Mouse (Mus musculus) hindbrain, embryonic 15.5 days (tissue): ENCODE results near the gene Atl3. TPM values are rescaled to one million over a fixed set of nuclear protein-coding genes. Genes with fewer than 3 reads are reported as not detected.

Experiments
- ATAC-seq: fragments of 200-750 bp; cut with Nextera tagmentation; 2 replicates; pipeline ENCODE4 v1.8.0; 2017; ENCODE audit warnings: low read depth, moderate number of reproducible peaks, moderate TSS enrichment; ENCODE audit not compliant: low FRiP score
- H3K27ac ChIP-seq: fragments of 300-500 bp; sonication (generic); replicated peaks from 2 replicates; pipeline ENCODE4 v1.5.1; 2015; ENCODE audit warnings: mild to moderate bottlenecking, inconsistent platforms
- H3K27me3 ChIP-seq: fragments of 300-500 bp; sonication (generic); 2 replicates; pipeline ENCODE4 v1.6.1; 2015; ENCODE audit warnings: control low read depth, inconsistent platforms
- H3K36me3 ChIP-seq: fragments of 300-500 bp; sonication (generic); 2 replicates; pipeline ENCODE4 v1.6.1; 2015; ENCODE audit warnings: control low read depth, inconsistent platforms
- H3K4me1 ChIP-seq: fragments of 300-500 bp; sonication (generic); replicated peaks from 2 replicates; pipeline ENCODE4 v1.6.1; 2015; ENCODE audit warnings: control low read depth, inconsistent platforms
- H3K4me2 ChIP-seq: fragments of 300-500 bp; sonication (generic); 2 replicates; pipeline ENCODE4 v1.6.1; 2015; ENCODE audit warnings: moderate library complexity, mild to moderate bottlenecking, inconsistent platforms
- H3K4me3 ChIP-seq: fragments of 300-500 bp; sonication (generic); 2 replicates; pipeline ENCODE4 v1.5.1; 2015; ENCODE audit warnings: mild to moderate bottlenecking, inconsistent platforms
- H3K9ac ChIP-seq: fragments of 300-500 bp; sonication (generic); 2 replicates; pipeline ENCODE4 v1.6.1; 2015; ENCODE audit warnings: inconsistent platforms
- H3K9me3 ChIP-seq: fragments of 300-500 bp; sonication (generic); 2 replicates; pipeline ENCODE4 v1.6.1; 2016; ENCODE audit warnings: control low read depth, inconsistent platforms
- WGBS: fragments of 180-500 bp; shearing (Covaris S2); methylation state at CpG from one replicate; pipeline ENCODE4 v1.1.7; 2015; 5-methylcytosine and 5-hydroxymethylcytosine counted together
- polyA plus RNA-seq: library from polyadenylated mRNA; unstranded; fragments of >200 nt; fragmentation: Nextera tagmentation; extraction: Ambion mirVana; gene quantifications from 2 replicates; pipeline ENCODE4 v1.2.1, GENCODE M21; 2015

Gene Atl3
- polyA plus RNA-seq, 1 experiment from 2014 or later: 6.6 TPM

- Histone ChIP-seq H3K27ac (no peak overlapping the region), H3K4me3 (no peak overlapping the region), H3K9ac (no peak overlapping the region), H3K36me3 (no peaks in the 10 kb centered on the region), H3K9me3 (no peaks in the 10 kb centered on the region), H3K4me1 (no peaks in the 10 kb centered on the region), H3K27me3 (no peaks in the 10 kb centered on the region), H3K4me2 (no peak overlapping the region)
- 84% methylated on average over 2 of the region's 2 CpGs for whole genome bisulfite sequencing
- no peak for ATAC-seq
Measured at GRCm38 (mm10) chr19:7502432-7502831, 8.6 kb downstream of the Atl3 start.

DNA sequence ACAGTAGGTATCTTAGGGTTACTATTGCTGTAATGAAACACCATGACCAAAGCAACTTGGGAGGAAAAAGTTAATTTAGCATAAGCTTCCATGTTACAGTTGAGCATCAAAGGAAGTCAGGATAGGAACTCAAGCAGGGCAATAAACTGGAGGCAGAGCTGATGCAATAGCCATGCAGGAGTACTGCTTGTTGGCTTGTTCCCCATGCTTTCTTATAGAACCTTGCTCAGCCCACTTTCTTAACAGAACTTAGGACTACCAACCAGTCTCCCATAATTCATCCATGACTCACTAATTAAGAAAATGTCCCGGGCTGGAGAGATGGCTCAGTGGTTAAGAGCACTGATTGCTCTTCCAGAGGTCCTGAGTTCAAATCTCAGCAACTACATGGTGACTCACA lies 12.5 kb downstream of the Atl3 start:
- peaks cover 6% of the 10 kb centered on the region for H3K36me3 ChIP-seq
- H3K27me3 ChIP-seq: no peaks in the 10 kb centered on the region
- H3K27ac ChIP-seq: no peak overlapping the region
- H3K4me1 ChIP-seq: no peaks in the 10 kb centered on the region
- H3K9ac ChIP-seq: no peak overlapping the region
- WGBS: 88% methylated on average over 1 of the region's 1 CpGs
- H3K9me3 ChIP-seq: no peaks in the 10 kb centered on the region
- ATAC-seq: no peak
- H3K4me3 ChIP-seq: no peak overlapping the region
- H3K4me2 ChIP-seq: no peak overlapping the region

DNA sequence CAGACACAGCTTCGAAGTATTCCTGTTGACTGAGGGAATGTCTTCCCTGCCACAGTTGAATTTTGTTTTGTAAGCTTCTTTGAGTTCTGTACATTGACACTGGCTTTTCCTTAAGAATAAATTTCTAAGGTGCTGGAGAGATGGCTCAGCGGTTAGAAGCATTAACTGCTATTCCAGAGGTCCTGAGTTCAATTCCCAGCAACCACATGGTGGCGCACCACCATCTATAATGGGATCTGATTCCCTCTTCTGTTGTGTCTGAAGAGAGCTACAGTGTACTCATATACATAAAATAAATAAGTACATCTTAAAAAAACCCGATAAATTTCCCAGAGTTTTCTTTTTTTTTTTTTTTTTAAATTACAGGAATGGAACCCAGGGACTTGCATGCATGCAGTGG lies 14.2 kb downstream of the Atl3 start:
- no peak overlapping the region for H3K27ac ChIP-seq
- peaks cover 6% of the 10 kb centered on the region for H3K36me3 ChIP-seq
- H3K9ac ChIP-seq: no peak overlapping the region
- no peaks in the 10 kb centered on the region for H3K9me3 ChIP-seq
- H3K4me2 ChIP-seq: no peak overlapping the region
- 77% methylated on average over 4 of the region's 4 CpGs for WGBS
- no peak for ATAC-seq
- H3K27me3 ChIP-seq: no peaks in the 10 kb centered on the region
- H3K4me1 ChIP-seq: no peaks in the 10 kb centered on the region
- H3K4me3 ChIP-seq: no peak overlapping the region

- Histone ChIP-seq H3K27ac (no peak overlapping the region), H3K4me2 (no peak overlapping the region), H3K4me1 (no peaks in the 10 kb centered on the region), H3K36me3 (peaks cover 14% of the 10 kb centered on the region; the same call in 1 of the 2 replicates), H3K4me3 (no peak overlapping the region), H3K9me3 (no peaks in the 10 kb centered on the region), H3K27me3 (no peaks in the 10 kb centered on the region), H3K9ac (no peak overlapping the region)
- no peak for ATAC-seq
- 98% methylated on average over 1 of the region's 1 CpGs for WGBS
Measured at GRCm38 (mm10) chr19:7516437-7516836, 22.6 kb downstream of the Atl3 start.

GRCm38 (mm10) chr19:7521619-7522018 lies 27.8 kb downstream of the Atl3 start:
- Histone ChIP-seq H3K9me3 (no peaks in the 10 kb centered on the region), H3K9ac (no peak overlapping the region), H3K36me3 (peaks cover 40% of the 10 kb centered on the region), H3K4me3 (no peak overlapping the region), H3K27me3 (no peaks in the 10 kb centered on the region), H3K4me2 (no peak overlapping the region), H3K4me1 (no peaks in the 10 kb centered on the region), H3K27ac (no peak overlapping the region)
- WGBS: 95% methylated on average over 3 of the region's 3 CpGs
- no peak for ATAC-seq

GRCm38 (mm10) chr19:7522856-7523255 lies 29.0 kb downstream of the Atl3 start:
- Histone ChIP-seq H3K9me3 (no peaks in the 10 kb centered on the region), H3K4me2 (no peak overlapping the region), H3K4me3 (no peak overlapping the region), H3K4me1 (no peaks in the 10 kb centered on the region), H3K27me3 (no peaks in the 10 kb centered on the region), H3K36me3 (peaks cover 38% of the 10 kb centered on the region), H3K27ac (no peak overlapping the region), H3K9ac (no peak overlapping the region)
- no peak for ATAC-seq
- 96% methylated on average over 2 of the region's 2 CpGs for WGBS

- H3K9me3 ChIP-seq: no peaks in the 10 kb centered on the region
- WGBS: 95% methylated on average over 1 of the region's 1 CpGs
- H3K27ac ChIP-seq: no peak overlapping the region
- no peak overlapping the region for H3K9ac ChIP-seq
- ATAC-seq: no peak
- H3K4me3 ChIP-seq: no peak overlapping the region
- H3K27me3 ChIP-seq: no peaks in the 10 kb centered on the region
- peaks cover 36% of the 10 kb centered on the region for H3K36me3 ChIP-seq
- H3K4me2 ChIP-seq: no peak overlapping the region
- H3K4me1 ChIP-seq: no peaks in the 10 kb centered on the region
Measured at GRCm38 (mm10) chr19:7523292-7523691, 29.5 kb downstream of the Atl3 start.

DNA sequence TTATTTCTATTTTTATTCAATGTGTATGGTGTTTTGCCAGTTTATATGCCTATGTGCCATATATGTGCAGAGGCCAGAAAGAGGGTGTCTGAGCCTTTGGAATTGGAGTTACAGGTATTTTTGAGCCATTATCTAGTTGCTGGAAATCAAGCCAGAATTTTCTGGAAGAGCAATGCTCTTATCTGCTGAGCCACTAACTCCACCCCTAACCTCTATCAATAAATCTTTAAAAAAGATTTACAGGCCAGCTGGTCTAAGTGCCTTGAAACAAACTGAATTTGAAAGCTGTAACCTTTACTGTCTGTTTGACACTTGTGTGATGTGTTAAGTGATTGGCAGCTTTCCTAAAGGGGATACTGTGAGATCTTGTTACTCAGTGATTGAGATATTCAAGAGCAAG lies 29.9 kb downstream of the Atl3 start:
- Histone ChIP-seq H3K9ac (no peak overlapping the region), H3K4me2 (no peak overlapping the region), H3K36me3 (peaks cover 32% of the 10 kb centered on the region), H3K4me3 (no peak overlapping the region), H3K4me1 (no peaks in the 10 kb centered on the region), H3K27ac (no peak overlapping the region), H3K27me3 (no peaks in the 10 kb centered on the region), H3K9me3 (no peaks in the 10 kb centered on the region)
- no peak for ATAC-seq

GRCm38 (mm10) chr19:7524879-7525278 lies 31.0 kb downstream of the Atl3 start:
- no peak for ATAC-seq
- WGBS: 83% methylated on average over 3 of the region's 3 CpGs

GRCm38 (mm10) chr19:7528639-7529428 lies 35.0 kb downstream of the Atl3 start:
- H3K27ac ChIP-seq: no peak overlapping the region
- no peak overlapping the region for H3K9ac ChIP-seq
- peaks cover 34% of the 10 kb centered on the region for H3K36me3 ChIP-seq
- no peaks in the 10 kb centered on the region for H3K4me1 ChIP-seq
- no peaks in the 10 kb centered on the region for H3K9me3 ChIP-seq
- H3K4me2 ChIP-seq: no peak overlapping the region
- WGBS: 54% methylated on average over 7 of the region's 7 CpGs
- no peaks in the 10 kb centered on the region for H3K27me3 ChIP-seq
- peak; percentile 82 for ATAC-seq
- no peak overlapping the region for H3K4me3 ChIP-seq

More at GRCm38 (mm10) chr19:7524879-7525278, 31.0 kb downstream of the Atl3 start:
- Histone ChIP-seq H3K27ac (no peak overlapping the region), H3K9me3 (no peaks in the 10 kb centered on the region), H3K4me3 (no peak overlapping the region), H3K9ac (no peak overlapping the region), H3K36me3 (peaks cover 35% of the 10 kb centered on the region), H3K27me3 (no peaks in the 10 kb centered on the region), H3K4me1 (no peaks in the 10 kb centered on the region), H3K4me2 (no peak overlapping the region)

- no peak for ATAC-seq
- WGBS: 90% methylated on average over 5 of the region's 5 CpGs
- Histone ChIP-seq H3K4me2 (no peak overlapping the region), H3K9me3 (no peaks in the 10 kb centered on the region), H3K36me3 (peaks cover 27% of the 10 kb centered on the region), H3K27me3 (no peaks in the 10 kb centered on the region), H3K9ac (no peak overlapping the region), H3K4me3 (no peak overlapping the region), H3K4me1 (no peaks in the 10 kb centered on the region), H3K27ac (no peak overlapping the region)
Measured at GRCm38 (mm10) chr19:7531906-7532305, 38.1 kb downstream of the Atl3 start.

GRCm38 (mm10) chr19:7533891-7534290 lies 40.1 kb downstream of the Atl3 start:
- Histone ChIP-seq H3K9me3 (no peaks in the 10 kb centered on the region), H3K4me1 (no peaks in the 10 kb centered on the region), H3K9ac (no peak overlapping the region), H3K27me3 (no peaks in the 10 kb centered on the region), H3K36me3 (peaks cover 27% of the 10 kb centered on the region), H3K4me3 (no peak overlapping the region), H3K4me2 (no peak overlapping the region), H3K27ac (no peak overlapping the region)
- ATAC-seq: no peak
- 50% methylated on average over 5 of the region's 5 CpGs for whole genome bisulfite sequencing

DNA sequence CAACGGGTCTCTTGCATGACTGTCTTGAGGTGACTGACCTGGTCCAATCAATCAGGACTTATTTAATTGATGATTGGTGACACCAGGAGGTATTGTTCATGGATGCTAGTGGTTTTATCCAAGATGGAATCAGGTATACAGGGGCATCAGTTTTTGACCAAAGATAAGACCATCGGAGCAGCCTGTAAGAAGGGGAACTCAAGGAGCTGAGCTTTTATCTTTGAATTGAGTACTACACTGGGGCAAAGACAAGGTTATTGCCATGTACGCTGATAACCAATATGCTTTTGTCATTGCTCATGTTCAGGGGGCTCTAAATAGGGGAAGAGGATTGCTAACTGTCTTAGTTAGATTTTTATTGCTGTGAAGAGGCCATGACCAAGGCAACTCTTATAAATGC lies 55.1 kb downstream of the Atl3 start:
- WGBS: 91% methylated on average over 3 of the region's 3 CpGs

More for the DNA sequence above, 55.1 kb downstream of the Atl3 start:
- Histone ChIP-seq H3K27me3 (no peaks in the 10 kb centered on the region), H3K36me3 (no peaks in the 10 kb centered on the region), H3K9ac (no peak overlapping the region), H3K9me3 (no peaks in the 10 kb centered on the region), H3K4me2 (no peak overlapping the region), H3K27ac (no peak overlapping the region), H3K4me3 (no peak overlapping the region), H3K4me1 (no peaks in the 10 kb centered on the region)
- no peak for ATAC-seq
